Mouse (Mus musculus): ENCODE measurements around the gene Prmt3.

The Prmt3 gene

GRCm38 (mm10) chr7:49803511-49803910, 25.4 kb downstream of the Prmt3 start:
- DNase-seq, result no peak

DNA sequence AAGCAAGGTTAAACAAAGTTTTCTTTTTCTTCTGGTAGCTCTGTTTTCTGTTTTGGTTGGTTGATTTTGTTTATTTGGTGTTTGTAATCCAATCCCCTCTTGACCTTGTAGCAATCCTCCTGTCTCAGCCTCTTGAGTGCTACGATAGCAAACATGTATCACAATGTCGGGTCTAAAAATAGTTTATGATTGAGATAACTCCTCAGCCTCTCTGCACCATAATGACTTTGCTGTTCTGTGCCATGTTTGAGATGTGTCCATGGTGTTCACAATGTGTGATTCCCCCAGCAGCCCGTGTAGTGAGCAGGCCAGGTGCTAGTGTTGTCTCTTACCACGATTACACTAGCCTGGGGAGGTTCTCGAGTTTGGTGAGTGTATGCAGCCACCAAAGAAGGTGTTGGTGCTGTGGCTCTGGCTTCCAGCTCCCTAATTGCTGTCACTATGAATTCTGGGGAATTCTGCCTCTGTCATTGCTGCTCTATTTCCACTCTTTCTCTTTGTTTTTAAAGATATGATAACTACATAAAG, 26.6 kb downstream of the Prmt3 start:
- no peak for DNase-seq

GRCm38 (mm10) chr7:49805618-49806017, 27.5 kb downstream of the Prmt3 start:
- no peak for DNase-seq

DNA sequence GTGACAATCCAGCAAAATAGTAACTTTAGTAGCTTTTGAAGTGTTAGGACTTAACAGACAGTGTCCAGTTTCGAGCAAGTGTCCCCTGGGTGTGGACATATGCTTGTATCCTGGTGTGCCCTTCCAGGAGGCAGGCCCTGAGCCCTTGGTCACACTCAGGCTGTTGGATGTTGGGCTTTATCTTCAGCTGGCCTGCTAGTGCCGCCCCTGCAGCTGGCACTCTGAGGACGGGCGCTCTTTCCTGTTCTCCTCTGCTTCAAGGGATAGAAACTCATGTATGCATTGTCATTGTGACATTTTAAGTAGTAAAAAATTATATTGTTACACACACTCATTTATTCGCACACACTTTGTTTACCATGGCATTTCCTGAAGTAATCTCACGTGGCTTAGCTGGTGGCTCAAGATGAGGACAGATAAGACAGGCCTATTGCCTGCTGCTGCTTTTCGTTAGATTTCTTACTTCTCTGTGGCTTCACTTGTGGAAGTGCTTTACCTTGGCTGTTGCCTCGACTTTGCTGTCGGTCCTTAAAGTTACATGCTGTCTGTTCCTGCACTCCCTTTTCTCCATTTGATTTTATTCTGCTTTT, 29.0 kb downstream of the Prmt3 start:
- DNase-seq, result no peak

DNA sequence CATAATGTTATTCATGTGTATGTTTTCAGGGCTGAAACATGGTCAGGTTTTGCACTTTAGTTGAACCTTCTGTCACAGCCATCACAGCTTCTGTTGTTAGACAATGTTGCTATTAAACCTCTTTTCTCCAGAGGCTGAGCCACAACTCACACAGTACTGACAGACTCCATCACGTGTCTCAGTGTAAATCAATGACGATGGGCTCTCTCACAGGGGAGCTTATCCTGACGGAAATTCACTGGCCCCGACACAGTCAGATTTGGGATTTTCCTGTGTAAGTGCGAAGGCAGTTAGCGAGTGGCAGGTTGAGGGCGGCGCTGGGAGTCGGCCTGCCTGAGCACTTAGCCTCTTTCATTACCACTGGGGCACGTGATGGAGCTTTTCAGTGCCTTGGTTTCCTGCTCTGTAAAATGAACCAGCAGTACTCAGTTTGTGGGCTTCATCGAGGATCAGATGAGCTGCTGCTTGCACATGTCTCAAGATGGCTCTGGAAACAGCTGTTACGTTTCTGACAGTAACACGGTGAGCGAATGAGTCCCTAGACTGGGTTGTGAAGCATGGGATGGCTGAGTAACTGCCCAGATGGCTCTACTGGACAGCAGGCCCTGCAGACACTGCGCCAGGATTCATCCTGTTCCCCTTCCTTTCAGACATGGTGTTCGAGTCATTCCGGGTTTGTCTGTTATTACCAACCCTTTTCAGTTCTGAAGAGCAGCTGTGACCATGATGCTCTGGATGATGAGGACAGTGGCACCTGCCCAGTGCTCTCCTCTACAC, 29.9 kb downstream of the Prmt3 start:
- DNase-seq, result no peak

- no peak for DNase-seq
Measured at GRCm38 (mm10) chr7:49809100-49809499, 31.0 kb downstream of the Prmt3 start.

DNA sequence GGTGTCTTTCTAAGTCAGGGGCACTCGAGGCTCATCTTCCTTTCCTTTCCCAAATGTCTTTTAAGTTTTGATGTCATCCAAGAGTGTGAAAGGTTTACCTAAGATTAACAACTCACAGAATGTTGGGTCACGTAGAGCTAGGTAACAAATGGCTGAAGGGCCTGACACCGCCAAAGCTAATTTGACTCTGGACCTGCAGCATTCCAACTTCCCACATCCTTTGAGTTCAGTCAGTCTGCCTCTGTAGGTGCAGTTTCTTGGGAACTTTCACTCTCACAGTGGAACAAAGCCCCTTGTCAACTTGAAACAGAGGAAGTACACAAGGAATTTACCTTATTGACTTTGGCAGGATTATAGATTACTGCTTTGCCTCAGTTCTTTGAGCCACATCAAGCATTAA, 31.4 kb downstream of the Prmt3 start:
- DNase-seq, result no peak

- no peak for DNase-seq
Measured at GRCm38 (mm10) chr7:49811346-49811745, 33.2 kb downstream of the Prmt3 start.

- DNase-seq, result no peak
Measured at GRCm38 (mm10) chr7:49819393-49819792, 41.2 kb downstream of the Prmt3 start.

DNA sequence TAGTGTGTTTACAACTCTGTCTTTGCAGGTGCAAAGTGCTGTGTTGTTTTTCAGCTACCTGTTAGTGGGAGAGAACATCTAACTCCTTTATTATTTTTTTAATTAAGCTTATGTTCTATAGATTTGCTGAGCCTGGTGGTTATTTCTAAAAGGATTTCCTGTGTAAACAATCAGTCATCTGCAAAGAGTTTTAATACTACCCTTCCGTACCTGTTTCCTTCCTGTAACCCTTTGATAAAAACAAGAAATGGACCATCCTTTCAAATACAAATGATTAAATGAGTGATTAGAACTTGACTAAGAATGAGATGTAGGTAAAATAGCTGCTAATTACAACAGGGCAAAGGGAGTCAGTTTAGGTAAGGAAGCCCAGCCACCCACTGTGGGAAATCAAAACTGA, 43.2 kb downstream of the Prmt3 start:
- DNase-seq, result no peak

- no peak for DNase-seq
Measured at GRCm38 (mm10) chr7:49822028-49822427, 43.9 kb downstream of the Prmt3 start.

- no peak for DNase-seq
Measured at GRCm38 (mm10) chr7:49823595-49823994, 45.4 kb downstream of the Prmt3 start.

DNA sequence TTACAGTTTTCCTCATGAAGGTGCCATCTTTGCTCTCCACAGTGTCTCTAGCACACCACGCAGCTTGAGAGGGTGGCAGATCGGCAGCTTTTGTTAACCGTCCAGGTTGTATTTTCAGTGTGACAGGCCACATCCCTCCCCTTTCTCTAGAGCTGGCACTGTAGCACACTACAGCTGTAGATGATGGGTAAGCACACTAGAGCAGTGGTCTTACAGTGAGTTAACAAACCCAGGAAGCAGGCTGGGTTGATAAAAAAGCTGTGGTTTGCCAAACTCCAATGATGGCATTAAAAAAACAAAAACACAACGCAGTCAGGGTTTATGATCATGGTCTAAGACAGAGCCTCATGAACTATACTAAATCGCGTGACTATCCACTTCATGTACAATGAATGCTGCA, 45.9 kb downstream of the Prmt3 start:
- no peak for DNase-seq

DNA sequence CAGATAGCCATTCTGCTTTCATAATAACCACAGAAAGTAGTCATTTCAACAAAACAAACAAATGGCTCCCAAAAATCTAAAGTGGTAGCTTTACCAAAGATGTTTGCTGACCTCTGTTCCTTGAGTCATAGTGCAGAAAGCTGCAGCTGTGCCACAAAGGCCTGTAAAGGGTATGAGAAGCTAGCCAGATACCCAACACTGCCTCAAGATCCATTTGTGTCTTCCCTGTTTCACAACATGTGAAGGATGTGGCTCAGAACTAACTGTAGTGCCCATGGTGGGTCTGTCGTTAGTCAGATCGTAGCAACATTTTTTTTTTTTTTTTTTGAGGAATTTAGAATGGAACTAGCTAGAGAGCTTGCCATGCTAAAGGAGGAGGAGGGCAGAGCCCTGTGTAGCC, 46.4 kb downstream of the Prmt3 start:
- no peak for DNase-seq

DNA sequence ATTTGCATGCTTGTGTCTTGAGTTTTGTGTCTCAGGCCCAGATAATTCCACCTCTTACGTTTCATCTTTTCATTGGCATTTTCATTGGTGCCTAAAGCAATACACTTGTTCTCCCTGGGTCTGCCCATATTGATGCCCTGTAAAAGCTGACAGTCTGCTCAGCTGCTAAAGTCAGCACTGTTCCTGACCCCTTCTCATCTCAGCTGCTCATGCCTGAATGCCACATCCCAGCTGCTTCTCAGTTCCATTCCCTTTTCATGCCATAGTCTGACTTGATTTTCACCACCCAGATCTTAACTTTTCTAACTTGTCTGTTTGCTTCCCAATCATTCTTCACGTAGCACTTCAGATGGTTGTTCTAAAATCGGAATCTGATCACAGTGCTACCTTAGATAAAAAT, 47.3 kb downstream of the Prmt3 start:
- no peak for DNase-seq

DNA sequence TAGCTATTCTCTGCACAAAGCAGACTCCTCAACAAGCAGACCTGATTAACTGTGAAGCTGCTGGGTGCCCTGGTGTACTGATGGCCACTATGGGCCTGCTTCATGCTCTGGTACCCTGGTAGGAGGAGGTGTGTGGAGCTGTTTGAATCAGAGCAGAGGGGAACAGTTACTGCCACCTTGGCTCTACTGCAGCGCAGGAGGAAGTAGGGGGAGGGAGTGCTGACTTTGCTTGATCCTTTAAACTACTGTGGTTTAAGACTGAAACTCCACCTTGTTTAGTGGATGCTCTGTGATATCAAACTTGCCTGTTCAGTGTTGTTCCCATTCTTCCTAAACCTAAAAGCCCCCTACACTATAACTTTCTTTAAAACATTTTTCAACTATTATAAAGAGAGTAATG, 49.8 kb downstream of the Prmt3 start:
- DNase-seq, result no peak

DNA sequence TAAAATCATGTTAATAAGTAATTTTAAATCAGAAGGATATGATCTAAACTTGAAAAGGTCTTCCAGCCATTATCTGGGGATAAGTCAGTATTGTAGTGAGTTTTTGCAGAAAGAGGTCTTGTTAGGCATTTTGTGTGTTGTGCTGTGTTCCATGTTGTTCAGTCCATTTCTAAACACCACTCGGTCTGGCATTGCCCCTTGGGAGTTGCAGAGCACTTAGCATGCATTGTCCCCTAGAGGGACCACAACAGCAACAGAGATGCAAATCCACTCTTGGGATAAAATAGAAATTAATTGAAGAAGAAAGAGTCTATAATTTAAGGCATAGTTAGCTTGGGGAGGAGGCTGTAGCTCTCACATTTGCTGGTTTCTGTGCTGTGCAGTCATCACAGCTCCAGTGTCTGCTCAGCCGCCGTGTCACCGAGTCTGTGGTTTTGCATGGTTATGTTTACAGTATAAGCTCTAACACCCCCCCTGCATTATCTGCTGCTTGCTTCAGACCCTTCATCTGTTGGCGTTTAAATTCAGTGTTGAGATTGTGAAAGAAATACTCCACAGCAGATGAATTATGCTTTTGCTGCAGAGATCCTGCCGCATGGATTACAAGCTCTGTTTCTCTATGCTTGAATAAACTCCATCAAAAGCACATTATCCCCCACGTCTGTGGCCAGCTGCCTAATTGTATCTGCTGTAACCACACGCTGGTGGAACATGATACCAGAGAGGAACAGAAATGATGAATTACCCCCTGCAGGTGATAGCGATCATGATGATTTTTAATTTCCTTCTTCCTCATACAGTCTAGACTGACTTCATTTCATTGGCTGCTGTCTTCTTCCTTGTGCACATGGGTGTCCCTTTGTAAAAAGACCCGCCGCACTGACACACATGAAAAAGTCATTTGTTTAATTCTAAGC, 64.5 kb downstream of the Prmt3 start:
- DNase-seq, result no peak

- no peak for DNase-seq
Measured at GRCm38 (mm10) chr7:49843304-49843933, 65.3 kb downstream of the Prmt3 start.

- DNase-seq, result no peak
Measured at GRCm38 (mm10) chr7:49847939-49848338, 69.8 kb downstream of the Prmt3 start.

GRCm38 (mm10) chr7:49853342-49854181, 75.4 kb downstream of the Prmt3 start:
- no peak for DNase-seq

DNA sequence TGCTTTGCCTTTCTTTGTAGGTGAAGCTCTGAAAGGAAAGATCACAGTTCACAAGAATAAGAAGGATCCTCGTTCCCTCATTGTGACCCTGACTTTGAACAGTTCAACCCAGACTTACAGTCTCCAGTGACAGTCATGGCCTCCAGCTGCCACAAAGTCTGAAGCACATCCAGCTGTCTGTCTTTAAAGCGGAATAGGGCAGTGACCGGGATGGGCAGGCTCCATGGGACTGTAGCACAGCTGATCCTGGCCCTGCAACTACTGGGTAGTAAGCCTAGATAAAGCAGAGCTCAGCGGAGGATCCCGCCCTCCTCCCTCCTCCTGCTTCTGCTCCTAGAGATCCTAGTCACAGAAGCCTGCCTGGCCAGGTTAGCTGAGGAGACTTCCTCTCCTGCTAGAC, 79.2 kb downstream of the Prmt3 start:
- DNase-seq, result no peak

GRCm38 (mm10) chr7:49858257-49858656, 80.1 kb downstream of the Prmt3 start:
- no peak for DNase-seq
